Mouse (Mus musculus): ENCODE results near the gene Gal3st2b.
"Not testable (repeated sequence)": the region's sequence is repeated elsewhere in the genome, so short reads cannot be mapped to it uniquely, and the experiment has no call there.

- TF ChIP-seq CTCF (conservative IDR thresholded peaks at IDR 0.05; ENCODE audit: insufficient read depth, insufficient read length, low read depth, low read length); POLR2A (IDR thresholded peaks at IDR 0.05; ENCODE audit: low read depth, low read length): not testable (repeated sequence)
Observed at GRCm38 (mm10) chr1:93990209-93990608, 72.1 kb downstream of the Gal3st2b start, which contains the start of gene Gal3st2c.
